Mouse (Mus musculus): ENCODE data around the gene Pcp4l1. TPM values are rescaled to one million over a fixed set of nuclear protein-coding genes. Genes with fewer than 3 reads are reported as not detected.
"Not testable (repeated sequence)": the region's sequence is repeated elsewhere in the genome, so short reads cannot be mapped to it uniquely, and the experiment has no call there.

Gene Pcp4l1
- total RNA-seq, 2 experiments from 2014 or later: 47.4 to 67.2 TPM

DNA sequence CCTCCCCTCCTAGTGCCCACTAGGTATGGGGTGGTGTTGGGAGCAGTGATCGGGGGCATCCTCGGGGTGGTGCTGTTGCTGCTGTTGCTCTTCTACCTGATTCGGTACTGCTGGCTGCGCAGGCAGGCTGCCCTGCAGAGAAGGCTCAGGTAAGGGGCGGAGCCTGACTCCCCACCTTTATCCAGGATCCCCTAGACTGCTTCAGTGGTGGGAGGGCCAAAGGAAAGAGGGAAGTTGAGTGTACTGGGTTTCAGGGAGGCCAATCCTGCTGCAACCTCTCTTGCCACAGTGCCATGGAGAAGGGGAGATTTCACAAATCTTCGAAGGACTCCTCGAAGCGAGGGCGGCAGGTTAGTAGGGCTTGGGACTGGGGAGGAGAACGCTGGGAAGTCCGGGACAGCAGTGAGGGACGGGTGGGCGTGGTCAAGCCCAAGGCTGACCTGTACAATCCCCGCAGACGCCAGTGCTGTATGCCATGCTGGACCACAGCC is 36.5 kb downstream of the Pcp4l1 start:
- no peak for DNase-seq (ENCODE audit: low spot score in 2 of 2)
- intact Hi-C loops (cut with DNase I): no loop called here

DNA sequence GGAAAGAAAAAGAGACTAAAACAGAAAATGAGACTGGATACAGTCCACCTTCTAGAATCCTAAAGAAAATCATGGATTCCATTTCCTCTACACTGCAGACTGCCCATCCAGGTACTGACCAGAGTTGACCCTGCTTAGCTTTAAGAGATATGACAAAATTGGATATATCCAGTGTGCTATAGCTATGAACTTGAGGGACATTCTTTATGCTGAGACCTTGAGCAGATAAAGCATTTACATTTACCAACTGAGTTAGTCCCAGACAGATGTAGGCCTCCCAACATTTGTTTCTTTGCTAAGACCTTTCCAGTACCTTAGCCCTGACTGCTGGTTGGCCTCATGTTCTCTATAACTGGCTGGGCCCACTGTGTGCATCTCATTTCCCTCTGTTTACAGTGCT is 38.1 kb downstream of the Pcp4l1 start:
- no peak for DNase-seq (ENCODE audit: low spot score in 2 of 2)
- intact Hi-C loops (cut with DNase I): no loop called here

- intact Hi-C loops (cut with DNase I): no loop called here
- DNase-seq (ENCODE audit: low spot score in 2 of 2): no peak
Observed at GRCm38 (mm10) chr1:171156644-171157043, 39.4 kb downstream of the Pcp4l1 start.

GRCm38 (mm10) chr1:171151966-171152365 is 44.1 kb downstream of the Pcp4l1 start:
- DNase-seq (ENCODE audit: low spot score in 2 of 2): no peak
- intact Hi-C loops (cut with DNase I): no loop called here

- intact Hi-C loops (cut with DNase I): no loop called here
- peak; percentile 18 to 27 for DNase-seq (ENCODE audit: low spot score in 2 of 2)
Observed at GRCm38 (mm10) chr1:171150838-171151391, 45.2 kb downstream of the Pcp4l1 start.

DNA sequence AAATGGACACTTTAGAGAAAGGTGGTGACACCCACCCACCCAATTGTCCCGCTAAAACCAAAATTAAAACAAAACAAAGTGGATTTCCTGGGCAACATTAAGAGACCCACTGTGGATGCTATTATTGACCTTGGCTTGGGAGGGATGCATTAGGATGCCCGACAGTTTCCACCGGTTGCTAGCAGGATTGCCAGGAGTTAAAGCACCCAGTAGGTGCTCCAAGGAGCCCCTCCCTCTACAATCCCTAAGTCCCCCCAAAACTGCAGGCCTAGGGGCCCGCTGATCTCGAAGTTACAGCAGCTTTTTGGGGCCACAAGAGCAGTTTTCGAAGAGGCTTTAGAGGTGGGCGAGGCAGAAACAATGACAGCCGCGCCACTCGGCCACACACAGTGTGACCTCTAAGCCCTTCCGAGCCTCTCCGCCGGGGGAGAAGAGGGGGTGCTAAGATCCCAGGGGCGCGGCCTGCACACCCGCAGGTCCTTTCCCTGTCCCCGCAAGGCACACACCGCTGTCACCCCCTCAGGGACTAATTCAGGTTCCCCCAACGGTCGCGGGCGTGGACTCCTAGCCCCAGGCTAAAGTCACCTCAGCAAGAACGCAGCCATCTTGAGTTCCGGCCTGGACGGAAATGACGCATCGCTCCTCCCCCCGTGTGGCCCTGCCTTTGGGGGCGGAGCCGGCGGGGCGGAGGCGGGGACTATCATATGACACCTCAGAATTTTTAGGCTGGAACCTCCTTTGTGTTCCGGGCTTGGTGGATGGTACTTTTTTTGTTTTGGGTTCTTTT is 45.9 kb downstream of the Pcp4l1 start, which contains the start of the genes Sdhc and Mpz:
TSS of gene Sdhc (minus strand) at position 630 of the 787 bp plus-strand sequence.
TSS of gene Mpz (plus strand) at position 738 of the 787 bp plus-strand sequence.
- DNase-seq (ENCODE audit: low spot score in 2 of 2): peak; percentile 95 to 96
- intact Hi-C loops (cut with DNase I): no loop called here

DNA sequence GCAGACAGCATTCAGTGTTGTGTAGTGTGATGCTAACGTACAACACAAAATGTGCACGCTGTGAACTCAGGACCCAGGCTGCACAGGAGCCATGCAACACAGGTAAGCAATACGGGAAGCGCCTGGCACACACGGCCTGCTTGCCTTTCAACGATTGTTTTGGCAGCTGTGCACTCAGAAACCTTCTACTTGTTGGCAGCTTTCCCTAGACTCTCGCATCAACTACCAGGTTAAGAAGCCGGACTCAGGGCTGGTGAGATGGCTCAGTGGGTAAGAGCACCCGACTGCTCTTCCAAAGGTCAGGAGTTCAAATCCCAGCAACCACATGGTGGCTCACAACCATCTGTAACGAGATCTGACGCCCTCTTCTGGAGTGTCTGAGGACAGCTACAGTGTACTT is 53.1 kb downstream of the Pcp4l1 start:
- DNase-seq (ENCODE audit: low spot score in 2 of 2); intact Hi-C loops (cut with DNase I): not testable (repeated sequence)

GRCm38 (mm10) chr1:171137486-171138155 is 58.4 kb downstream of the Pcp4l1 start:
- intact Hi-C loops (cut with DNase I); DNase-seq (ENCODE audit: low spot score in 2 of 2): not testable (repeated sequence)

DNA sequence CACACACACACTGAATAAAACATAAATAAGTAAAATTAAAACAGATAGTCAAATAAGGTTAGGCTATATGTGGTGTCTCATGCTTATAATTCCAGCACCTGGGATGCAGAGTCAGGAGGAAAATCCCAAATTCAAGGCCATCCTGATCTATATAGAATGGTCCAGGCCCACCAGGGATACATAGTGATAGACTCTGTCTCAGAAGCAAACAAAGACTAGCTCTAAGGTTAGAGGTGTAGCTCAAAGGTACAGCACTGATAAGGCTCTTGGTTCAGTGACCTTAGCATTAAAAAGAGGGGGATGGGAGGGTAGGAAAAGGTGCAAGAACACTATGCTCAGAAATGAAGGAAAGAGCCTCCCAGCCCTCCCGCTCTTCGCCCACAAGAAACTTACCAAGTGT is 60.5 kb downstream of the Pcp4l1 start:
- intact Hi-C loops (cut with DNase I): no loop called here

GRCm38 (mm10) chr1:171130971-171131370 is 65.1 kb downstream of the Pcp4l1 start:
- no peak for DNase-seq (ENCODE audit: low spot score in 2 of 2)
- intact Hi-C loops (cut with DNase I): no loop called here

More for the DNA sequence above, 60.5 kb downstream of the Pcp4l1 start:
- DNase-seq (ENCODE audit: low spot score in 2 of 2): no peak

DNA sequence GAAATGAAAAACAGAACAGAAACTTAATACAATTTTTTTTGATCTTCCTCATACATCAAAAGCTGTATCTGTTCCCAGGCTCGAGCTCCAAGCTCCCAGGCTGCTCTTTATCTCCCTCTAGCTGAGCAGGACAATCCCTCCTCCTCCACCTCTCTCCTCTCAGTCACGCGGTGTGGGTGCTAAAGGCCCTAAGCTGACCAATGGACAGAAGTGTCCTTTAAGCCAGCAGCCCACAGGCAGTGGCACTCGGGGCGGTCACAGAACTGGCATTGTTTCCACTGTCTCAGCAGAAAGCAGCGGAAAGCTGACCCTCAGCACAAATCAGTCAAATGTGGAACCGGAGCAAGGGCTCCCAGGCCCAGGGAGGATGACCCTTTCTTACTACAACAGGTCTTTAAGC is 66.8 kb downstream of the Pcp4l1 start:
- DNase-seq (ENCODE audit: low spot score in 2 of 2): peak; percentile 57 to 66
- intact Hi-C loops (cut with DNase I): no loop called here

- intact Hi-C loops (cut with DNase I): no loop called here
- no peak for DNase-seq (ENCODE audit: low spot score in 2 of 2)
Observed at GRCm38 (mm10) chr1:171124398-171124797, 71.7 kb downstream of the Pcp4l1 start.

Other genes starting within 250 kb of the Pcp4l1 start
- gene Fcgr2b, start 219.7 kb downstream of the Pcp4l1 start, total RNA-seq (2021): 1 to 10 TPM; 4.6 to 5.2 TPM
- not detected for gene Fcgr4, start 177.3 kb downstream of the Pcp4l1 start, total RNA-seq (2021)
- 10 to 100 TPM; 10.3 to 10.8 TPM for gene Fcgr3, start 131.3 kb downstream of the Pcp4l1 start, total RNA-seq (2021)
- under 1 TPM; 0.62 to 0.74 TPM for gene Cfap126, start 82.3 kb downstream of the Pcp4l1 start, total RNA-seq (2021)
- gene Sdhc, start 45.7 kb downstream of the Pcp4l1 start, total RNA-seq (2021): 100 to 1,000 TPM; 211 to 216 TPM
- gene Mpz, start 45.6 kb downstream of the Pcp4l1 start, total RNA-seq (2021): not detected
- not detected for gene Nr1i3, start 17.7 kb upstream of the Pcp4l1 start, total RNA-seq (2021)
- 10 to 100 TPM; 69.6 to 72.1 TPM for gene Tomm40l, start 26.2 kb upstream of the Pcp4l1 start, total RNA-seq (2021)
- 1 to 10 TPM; 1.6 to 4.9 TPM for gene Apoa2, start 28.8 kb upstream of the Pcp4l1 start, total RNA-seq (2021)
- gene Fcer1g, start 38.1 kb upstream of the Pcp4l1 start, total RNA-seq (2021): 10 to 100 TPM; 11.1 to 16.0 TPM
- 10 to 100 TPM; 11.1 to 17.0 TPM for gene Adamts4, start 54.2 kb upstream of the Pcp4l1 start, total RNA-seq (2021)
- 100 to 1,000 TPM; 265 to 285 TPM for gene Ndufs2, start 55.1 kb upstream of the Pcp4l1 start, total RNA-seq (2021)
- gene B4galt3, start 74.1 kb upstream of the Pcp4l1 start, total RNA-seq (2021): 10 to 100 TPM; 59.8 to 61.3 TPM
- gene Ppox, start 84.9 kb upstream of the Pcp4l1 start, total RNA-seq (2021): 10 to 100 TPM; 20.5 to 23.9 TPM
- 10 to 100 TPM; 54.1 to 58.0 TPM for gene Usp21, start 91.7 kb upstream of the Pcp4l1 start, total RNA-seq (2021)
- 100 to 1,000 TPM; 106 to 113 TPM for gene Ufc1, start 98.8 kb upstream of the Pcp4l1 start, total RNA-seq (2021)
- 10 to 100 TPM; 35.9 to 38.1 TPM for gene Dedd, start 132.9 kb upstream of the Pcp4l1 start, total RNA-seq (2021)
- 10 to 100 TPM; 41.0 to 44.4 TPM for gene Nit1, start 149.4 kb upstream of the Pcp4l1 start, total RNA-seq (2021)
- gene Pfdn2, start 149.4 kb upstream of the Pcp4l1 start, total RNA-seq (2021): 100 to 1,000 TPM in 1 of 2 experiments, 10 to 100 TPM in 1; 99.0 to 109 TPM
- gene Klhdc9, start 164.5 kb upstream of the Pcp4l1 start, total RNA-seq (2021): 1 to 10 TPM; 4.7 to 7.2 TPM
- 1 to 10 TPM; 1.0 to 1.4 TPM for gene Nectin4, start 173.8 kb upstream of the Pcp4l1 start, total RNA-seq (2021)
- 1 to 10 TPM; 1.8 to 1.9 TPM for gene Arhgap30, start 192.7 kb upstream of the Pcp4l1 start, total RNA-seq (2021)
- gene Usf1, start 215.0 kb upstream of the Pcp4l1 start, total RNA-seq (2021): 100 to 1,000 TPM; 105 to 107 TPM
- 1 to 10 TPM; 1.7 to 3.2 TPM for gene Tstd1, start 222.6 kb upstream of the Pcp4l1 start, total RNA-seq (2021)
- 1 to 10 TPM; 7.4 to 8.3 TPM for gene F11r, start 241.3 kb upstream of the Pcp4l1 start, total RNA-seq (2021)